Mouse (Mus musculus): Measurements from ENCODE around the gene Pcolce. TPM values are rescaled to one million over a fixed set of nuclear protein-coding genes. Genes with fewer than 3 reads are reported as not detected.

The Pcolce gene
- polyA plus RNA-seq, 1 experiment from 2014 or later: 10.5 TPM

Other genes with a start within 250 kb of the Pcolce start
- 0.04 and 0.05 TPM in 2 replicates for gene Zan, start 136.7 kb downstream of the Pcolce start, polyA plus RNA-seq (2014; fragmentation: Nextera tagmentation; extraction: Ambion mirVana)
- 81.2 and 98.0 TPM in 2 replicates for gene Pop7, start 111.3 kb downstream of the Pcolce start, polyA plus RNA-seq (2014; fragmentation: Nextera tagmentation; extraction: Ambion mirVana)
- 11.5 and 13.0 TPM in 2 replicates for gene Gigyf1, start 95.2 kb downstream of the Pcolce start, polyA plus RNA-seq (2014; fragmentation: Nextera tagmentation; extraction: Ambion mirVana)
- gene Epo, start 80.5 kb downstream of the Pcolce start, polyA plus RNA-seq (2014; fragmentation: Nextera tagmentation; extraction: Ambion mirVana): not detected in 2 replicates
- gene Gnb2, start 80.3 kb downstream of the Pcolce start, polyA plus RNA-seq (2014; fragmentation: Nextera tagmentation; extraction: Ambion mirVana): 598 and 644 TPM in 2 replicates
- 184 and 201 TPM in 2 replicates for gene Actl6b, start 60.3 kb downstream of the Pcolce start, polyA plus RNA-seq (2014; fragmentation: Nextera tagmentation; extraction: Ambion mirVana)
- gene Tfr2, start 43.9 kb downstream of the Pcolce start, polyA plus RNA-seq (2014; fragmentation: Nextera tagmentation; extraction: Ambion mirVana): 1.8 and 1.9 TPM in 2 replicates
- gene Mospd3, start 12.7 kb downstream of the Pcolce start, polyA plus RNA-seq (2014; fragmentation: Nextera tagmentation; extraction: Ambion mirVana): 44.4 and 58.4 TPM in 2 replicates
- gene Fbxo24, start 15.2 kb upstream of the Pcolce start, polyA plus RNA-seq (2014; fragmentation: Nextera tagmentation; extraction: Ambion mirVana): 0.10 TPM in 1 of 2 replicates, not detected in the other
- gene Lrch4, start 15.3 kb upstream of the Pcolce start, polyA plus RNA-seq (2014; fragmentation: Nextera tagmentation; extraction: Ambion mirVana): 12.3 and 12.4 TPM in 2 replicates
- gene Gm20605, start 15.4 kb upstream of the Pcolce start, polyA plus RNA-seq (2014; fragmentation: Nextera tagmentation; extraction: Ambion mirVana): 4.6 and 6.6 TPM in 2 replicates
- 1.5 and 4.6 TPM in 2 replicates for gene Sap25, start 27.6 kb upstream of the Pcolce start, polyA plus RNA-seq (2014; fragmentation: Nextera tagmentation; extraction: Ambion mirVana)
- not detected in 2 replicates for gene Irs3, start 31.9 kb upstream of the Pcolce start, polyA plus RNA-seq (2014; fragmentation: Nextera tagmentation; extraction: Ambion mirVana)
- gene Agfg2, start 70.9 kb upstream of the Pcolce start, polyA plus RNA-seq (2014; fragmentation: Nextera tagmentation; extraction: Ambion mirVana): 10.4 and 11.8 TPM in 2 replicates
- 13.8 and 14.5 TPM in 2 replicates for gene Nyap1, start 127.8 kb upstream of the Pcolce start, polyA plus RNA-seq (2014; fragmentation: Nextera tagmentation; extraction: Ambion mirVana)
- 52.3 and 62.1 TPM in 2 replicates for gene Tsc22d4, start 131.9 kb upstream of the Pcolce start, polyA plus RNA-seq (2014; fragmentation: Nextera tagmentation; extraction: Ambion mirVana)
- gene Ppp1r35, start 165.1 kb upstream of the Pcolce start, polyA plus RNA-seq (2014; fragmentation: Nextera tagmentation; extraction: Ambion mirVana): 55.1 and 60.0 TPM in 2 replicates
- 13.1 and 13.2 TPM in 2 replicates for gene Mepce, start 173.9 kb upstream of the Pcolce start, polyA plus RNA-seq (2014; fragmentation: Nextera tagmentation; extraction: Ambion mirVana)
- 7.3 and 7.7 TPM in 2 replicates for gene Zcwpw1, start 174.0 kb upstream of the Pcolce start, polyA plus RNA-seq (2014; fragmentation: Nextera tagmentation; extraction: Ambion mirVana)
- gene Pilra, start 222.5 kb upstream of the Pcolce start, polyA plus RNA-seq (2014; fragmentation: Nextera tagmentation; extraction: Ambion mirVana): 0.33 and 0.67 TPM in 2 replicates
- gene Pilrb1, start 244.3 kb upstream of the Pcolce start, polyA plus RNA-seq (2014; fragmentation: Nextera tagmentation; extraction: Ambion mirVana): 0.17 TPM in 1 of 2 replicates, not detected in the other